Mouse (Mus musculus) adipocyte (in vitro differentiated cells): ENCODE results near the gene Dmac1.
"Not testable (repeated sequence)": the region's sequence is repeated elsewhere in the genome, so short reads cannot be mapped to it uniquely, and the experiment has no call there.

ENCODE experiments used
- DNase-seq: peaks from one replicate; pipeline ENCODE4 v3.0.0-alpha.2; 2016; ENCODE audit warnings: low spot score

Dmac1 gene

DNA sequence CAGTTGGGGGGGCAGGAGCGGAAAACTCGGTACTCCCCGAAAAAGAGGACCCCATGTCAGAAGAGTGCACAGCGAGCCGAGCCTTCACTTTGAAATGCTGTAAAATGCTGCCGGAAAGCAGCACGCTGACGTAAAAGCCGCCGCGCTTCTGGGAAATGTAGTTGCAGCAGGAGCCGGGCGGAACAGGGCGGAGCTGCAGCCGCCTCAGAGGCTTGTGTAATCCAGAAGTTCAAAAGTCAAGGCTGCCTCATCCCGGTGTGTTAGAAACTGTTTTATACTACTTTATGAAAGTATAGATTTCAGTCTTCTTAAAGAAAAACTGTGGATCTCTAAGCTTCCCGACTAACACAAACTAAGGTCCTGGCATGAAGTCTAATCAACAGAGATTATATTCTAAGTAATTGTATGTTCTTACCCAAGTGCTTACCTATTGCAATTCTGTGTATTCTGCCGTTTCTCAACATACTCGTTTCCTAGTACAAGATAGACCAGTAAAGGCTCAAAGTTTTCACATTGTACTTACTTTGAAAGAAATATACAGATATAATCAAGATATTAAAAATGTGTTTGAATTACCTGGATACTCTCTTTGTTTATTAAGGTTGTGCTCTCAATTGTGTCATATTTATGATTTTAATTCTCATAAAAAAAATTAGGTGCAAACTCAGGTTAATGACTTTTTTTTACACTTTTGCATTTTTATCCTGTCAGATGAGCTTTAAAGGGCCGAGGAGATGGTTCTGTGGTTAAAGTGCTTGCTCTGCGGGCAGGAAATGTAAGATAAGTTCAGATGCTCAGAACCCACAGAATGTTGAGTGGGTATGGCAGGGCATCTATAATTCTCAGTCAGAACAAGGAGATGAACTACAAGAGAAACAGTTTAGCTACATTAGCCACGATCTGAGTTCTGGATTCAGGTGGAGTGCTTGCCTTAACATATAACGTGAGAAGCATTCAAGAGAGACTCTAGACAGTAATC, at the start of gene Dmac1:
Dmac1 (minus strand) TSS at position 109 of the 979 bp plus-strand sequence.
- peak; percentile 88 for DNase-seq

DNA sequence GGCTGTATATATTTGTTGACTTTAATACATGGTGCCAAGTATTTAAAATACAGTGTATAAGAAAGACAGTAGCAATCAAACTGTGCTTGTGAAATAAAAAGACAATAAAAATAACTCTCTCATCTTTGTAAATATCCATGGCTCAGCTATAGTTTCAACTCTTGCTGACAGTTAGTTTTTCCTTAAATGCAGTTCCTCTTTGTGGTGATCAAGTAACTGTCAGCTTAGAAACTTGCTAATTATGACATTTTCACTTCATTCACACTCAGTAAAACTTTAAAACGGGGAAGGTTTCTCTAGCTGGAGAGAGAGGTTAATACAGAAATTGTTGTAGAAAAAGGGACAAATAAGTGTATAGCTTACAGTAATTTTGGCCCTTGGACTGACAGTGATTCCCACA, 37.3 kb upstream of the Dmac1 start:
- DNase-seq, result no peak

DNA sequence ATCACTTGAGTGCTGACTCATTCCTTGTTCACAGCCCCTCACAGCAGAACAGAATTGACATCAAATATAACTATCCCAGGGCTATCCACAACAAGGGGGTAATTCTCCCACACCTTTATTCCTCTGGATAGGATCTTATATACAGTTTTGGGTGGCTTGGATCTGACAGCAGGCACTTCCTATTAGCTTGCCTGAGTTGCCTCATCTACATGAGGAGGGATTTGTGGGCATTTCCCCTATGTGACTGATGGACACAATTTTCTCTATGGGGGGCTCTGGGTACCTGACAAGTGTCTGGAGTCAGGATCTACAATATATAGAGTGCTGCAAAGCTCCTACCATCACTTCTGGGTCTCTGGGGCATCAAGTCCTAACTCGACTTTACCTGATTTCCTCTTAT, 36.9 kb upstream of the Dmac1 start:
- DNase-seq, result no peak

DNA sequence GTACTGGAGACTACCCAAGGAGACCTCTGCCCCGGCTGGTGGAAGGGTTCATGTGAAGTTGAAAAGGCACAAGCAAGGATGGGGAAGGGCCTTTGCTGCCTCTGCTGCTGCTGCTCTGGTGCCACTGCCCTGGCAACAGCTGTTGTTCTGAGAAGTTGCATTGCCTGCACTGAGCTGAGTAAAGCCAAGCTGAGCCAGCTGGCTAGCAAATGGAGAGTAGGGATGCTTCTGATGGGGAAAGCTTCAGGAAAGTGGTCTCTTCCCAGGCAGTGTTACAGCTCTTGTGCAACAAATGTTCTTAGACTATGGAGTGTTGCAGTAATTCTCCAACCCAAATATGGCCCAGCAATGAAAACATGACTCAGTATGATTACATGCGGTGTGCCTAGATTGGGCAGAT, 33.8 kb upstream of the Dmac1 start:
- no peak for DNase-seq

DNA sequence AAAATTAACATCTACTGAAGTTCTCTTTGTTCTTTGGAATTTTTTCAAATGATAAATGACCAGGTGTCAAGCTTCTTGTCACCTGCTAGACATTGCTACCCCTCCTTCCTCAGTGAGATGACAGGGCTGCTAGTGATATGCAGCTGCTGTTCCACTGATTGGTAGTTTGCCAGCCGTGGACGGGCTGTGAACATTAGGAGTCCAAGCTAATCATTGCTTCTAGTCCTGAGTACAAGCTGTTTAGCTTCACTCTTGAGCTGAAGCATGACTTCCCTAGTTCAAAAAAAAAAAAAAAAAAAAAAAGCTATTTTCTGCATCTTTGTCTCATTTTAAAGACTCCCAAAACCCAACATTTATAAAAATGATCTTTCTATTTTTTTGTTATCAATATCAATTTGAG, 33.2 kb upstream of the Dmac1 start:
- no peak for DNase-seq

DNA sequence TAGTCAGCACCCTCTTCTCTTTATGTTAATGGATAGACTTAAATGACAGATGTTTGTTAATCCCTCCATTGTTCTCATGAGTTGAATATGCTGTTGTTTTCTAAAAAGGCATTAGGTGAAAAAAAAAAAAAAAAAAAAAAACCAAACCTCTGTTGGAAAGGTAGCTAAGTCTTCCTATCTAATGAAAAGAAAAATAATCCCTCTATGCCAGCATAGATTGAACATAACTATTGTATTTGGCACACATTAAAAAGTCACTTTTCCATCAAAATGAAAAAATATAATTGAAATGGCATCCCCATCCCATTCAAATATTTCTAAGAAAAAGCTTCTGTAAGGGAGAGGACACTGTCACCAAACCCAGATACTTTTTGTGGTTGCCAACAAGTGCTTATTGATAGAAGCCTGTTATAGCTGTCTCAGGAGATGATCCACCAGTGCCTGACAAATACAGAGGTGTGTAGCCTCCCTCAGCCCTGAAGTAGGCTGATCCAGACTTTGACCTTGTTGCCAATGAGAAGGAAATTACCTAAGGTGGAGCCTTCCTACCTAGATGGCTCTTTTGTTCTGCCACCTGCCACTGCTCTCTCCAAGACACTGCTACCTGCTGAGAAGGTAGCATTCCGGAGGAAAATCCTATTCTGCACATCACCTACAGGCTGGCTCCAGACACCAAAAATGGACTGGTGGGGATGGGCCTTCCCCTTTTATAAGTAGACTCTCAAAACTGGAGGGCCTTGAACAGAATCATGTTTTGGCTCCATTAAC, 22.3 kb upstream of the Dmac1 start:
- no peak for DNase-seq

DNA sequence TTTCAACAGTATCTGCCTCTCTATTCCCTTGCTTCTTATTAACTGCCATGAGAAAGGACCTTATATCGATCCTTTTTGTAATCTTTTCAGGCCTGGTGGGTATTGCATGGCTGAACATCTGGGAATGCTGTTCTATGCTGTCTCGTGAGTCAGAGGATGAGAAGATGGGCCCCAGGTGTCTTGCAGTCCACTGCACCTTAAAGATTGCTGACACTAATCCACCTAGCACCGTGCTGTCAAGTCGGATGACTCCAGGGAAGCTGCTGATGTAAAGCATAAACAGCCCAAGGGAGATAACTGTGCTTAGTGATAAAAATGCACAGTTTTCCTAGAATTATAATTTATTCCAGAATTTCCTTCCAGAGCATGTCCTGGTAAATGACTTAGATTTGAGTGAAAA, 14.2 kb upstream of the Dmac1 start:
- DNase-seq, result no peak

DNA sequence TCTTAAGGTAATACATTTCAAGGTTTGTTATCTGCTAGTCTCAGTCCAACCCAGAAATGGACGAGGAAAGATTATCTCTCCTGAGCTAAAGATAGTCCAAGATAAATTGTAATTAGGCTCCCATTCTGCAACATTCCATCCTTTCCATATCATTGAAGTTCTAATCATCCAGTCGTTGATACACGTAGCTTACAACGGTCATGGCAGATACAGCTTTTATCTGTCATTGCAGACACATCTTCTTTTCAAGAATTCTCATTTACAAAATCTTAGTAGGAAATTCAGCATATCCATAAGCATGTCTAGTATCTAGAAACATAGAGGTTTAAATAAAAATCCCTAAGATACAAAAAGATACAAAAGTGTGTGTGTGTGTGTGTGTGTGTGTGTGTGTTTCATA, 13.0 kb upstream of the Dmac1 start:
- DNase-seq, result no peak

DNA sequence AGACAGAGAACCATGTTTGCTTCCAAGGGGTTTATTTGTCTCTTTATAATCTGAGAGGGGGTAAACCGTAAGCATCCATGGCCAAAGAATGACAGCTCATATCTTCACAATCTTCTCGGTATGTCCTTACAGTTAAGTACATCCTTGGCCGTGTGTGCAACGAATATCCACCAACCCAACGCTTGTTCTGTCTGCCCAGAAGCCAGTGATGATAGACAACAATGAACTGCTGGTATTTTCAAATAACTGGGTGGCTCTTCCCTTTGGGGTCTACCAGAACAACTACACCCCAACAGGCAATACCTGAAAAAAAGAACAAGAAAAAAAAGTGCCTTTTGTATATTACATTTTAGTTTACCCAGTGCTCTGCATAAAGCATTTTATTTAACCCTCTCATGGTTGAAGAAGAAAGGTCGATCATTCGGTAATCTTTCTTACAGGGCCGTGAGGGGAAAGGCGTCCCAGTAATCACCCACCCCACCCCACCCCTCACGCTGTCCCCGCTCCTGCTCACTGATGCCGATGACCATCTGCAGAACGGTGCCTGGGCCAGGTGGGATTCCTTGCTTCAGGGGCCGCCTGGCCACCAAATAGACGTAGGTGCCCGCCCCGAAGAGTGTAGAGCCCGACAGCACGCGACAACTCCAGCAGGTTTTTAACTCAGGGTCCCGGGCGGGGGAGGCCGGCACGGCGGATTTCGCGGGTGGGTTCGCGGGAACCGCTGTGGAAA, 473 bp downstream of the Dmac1 start:
- peak; percentile 4 for DNase-seq

DNA sequence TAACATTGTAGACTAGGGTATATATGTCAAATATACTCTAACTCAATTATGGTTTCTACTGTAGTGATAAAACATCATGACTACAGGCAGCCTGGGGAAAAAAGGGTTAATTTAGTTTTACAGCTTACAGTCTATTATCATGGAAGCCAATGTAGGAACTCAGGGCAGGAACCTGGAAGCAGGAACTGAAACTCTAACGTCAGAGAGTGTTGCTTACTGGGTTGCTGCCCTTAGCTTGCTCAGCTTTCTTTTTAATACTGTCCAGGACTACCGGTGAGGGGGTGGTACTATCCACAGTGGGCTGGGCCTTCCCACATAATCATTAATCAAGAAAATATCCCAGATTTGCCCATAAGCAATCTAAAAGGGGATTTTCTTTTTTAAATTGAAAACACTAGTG, 2.4 kb downstream of the Dmac1 start:
- DNase-seq, result no peak

DNA sequence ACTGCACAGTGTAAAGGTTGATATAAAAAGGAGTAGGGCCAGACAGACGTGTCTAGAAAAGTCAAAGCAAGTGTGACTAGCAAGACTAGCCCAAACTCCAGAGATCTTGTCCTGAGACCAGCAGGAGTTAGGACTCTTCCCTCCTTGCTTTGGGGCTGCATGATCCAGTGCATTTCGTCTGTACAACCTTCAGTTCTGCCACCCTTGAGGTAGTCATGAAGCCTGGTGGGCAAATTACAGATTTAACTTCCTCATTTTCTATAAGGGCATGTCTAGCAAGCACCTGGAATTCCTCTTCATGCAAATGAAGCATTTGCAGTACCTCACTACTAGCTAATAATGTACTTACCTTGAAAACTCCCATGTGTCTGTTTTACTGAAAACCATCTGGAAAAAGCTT, 10.2 kb downstream of the Dmac1 start:
- no peak for DNase-seq

DNA sequence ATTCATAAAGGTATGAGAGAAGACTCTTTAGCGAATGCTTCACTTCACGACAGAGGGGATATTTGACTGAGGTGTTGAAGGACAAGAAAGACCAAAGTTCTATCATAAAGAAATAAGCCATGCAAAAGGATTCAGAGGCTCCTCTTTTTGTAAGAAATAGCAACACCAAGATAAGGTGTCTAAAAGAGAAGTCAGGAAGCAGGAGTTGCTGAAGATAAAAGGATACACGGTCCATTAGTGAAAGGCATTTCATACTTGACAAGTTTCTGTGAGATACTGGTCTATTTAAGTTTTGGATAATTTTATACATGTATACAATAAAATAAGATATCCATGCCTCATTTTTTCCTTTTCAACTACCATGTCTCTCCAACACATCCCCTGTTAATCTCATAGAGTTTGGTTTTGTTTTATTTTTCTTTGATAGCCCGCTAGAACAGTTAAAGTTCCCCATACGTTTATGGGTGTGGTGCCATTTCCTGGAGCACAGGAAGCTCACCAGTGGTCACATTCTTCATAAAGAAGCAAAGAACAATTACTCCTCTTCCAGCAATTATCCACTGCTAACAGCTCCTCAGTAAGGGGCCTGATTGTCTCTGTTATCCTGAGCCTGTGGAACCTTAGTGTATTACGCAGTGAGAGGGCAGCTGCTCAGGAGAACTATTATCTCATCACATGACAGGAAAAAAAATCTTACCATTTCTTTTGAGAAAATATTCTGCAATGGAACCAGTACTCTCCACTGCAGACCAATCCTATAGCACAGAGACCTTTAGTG, 11.1 kb downstream of the Dmac1 start:
- DNase-seq, result no peak

DNA sequence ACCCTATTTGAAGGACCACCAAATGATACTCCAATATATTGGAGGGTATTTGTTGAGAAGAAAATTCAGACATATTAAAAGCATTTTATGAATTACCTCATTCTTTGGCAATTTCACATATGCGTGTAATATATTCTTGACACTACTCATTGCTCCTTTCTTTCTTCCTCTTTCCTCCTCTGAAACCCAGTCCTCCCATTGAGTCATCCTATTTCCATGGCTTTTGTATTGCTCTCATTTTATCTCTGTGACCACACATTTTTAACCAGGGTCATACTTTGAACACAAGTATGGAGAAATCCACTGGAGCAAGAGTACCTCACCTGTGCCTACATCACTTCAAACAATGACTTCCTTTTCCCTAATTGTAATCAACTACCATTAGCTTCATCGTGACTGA, 13.9 kb downstream of the Dmac1 start:
- no peak for DNase-seq

DNA sequence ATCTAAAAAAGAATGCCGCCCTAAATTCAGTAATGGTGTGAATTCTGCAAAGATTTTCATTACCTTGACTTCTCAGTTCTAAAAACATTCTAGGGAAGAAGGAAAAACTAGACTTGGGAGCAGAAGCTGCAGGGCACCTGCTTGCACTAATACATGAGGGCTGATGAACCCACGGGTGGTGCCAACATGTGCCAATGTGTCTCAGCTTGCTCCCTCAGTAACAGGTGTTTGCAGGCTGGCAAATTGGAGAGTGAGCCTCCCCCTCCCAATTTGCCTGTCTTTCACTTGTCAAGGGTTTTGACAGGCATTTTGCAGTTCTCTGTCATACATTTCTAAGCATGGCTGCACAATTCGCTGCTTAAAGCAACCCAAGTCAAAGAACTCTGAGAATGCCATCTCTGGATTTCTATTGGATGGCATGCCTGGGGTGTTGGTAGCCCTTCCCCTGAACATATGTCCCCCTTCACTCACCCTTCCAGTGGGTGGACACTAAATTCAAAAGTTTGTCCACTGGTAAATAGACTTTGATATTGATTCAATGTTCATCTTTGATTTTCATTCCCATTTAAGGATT, 14.5 kb downstream of the Dmac1 start:
- no peak for DNase-seq

DNA sequence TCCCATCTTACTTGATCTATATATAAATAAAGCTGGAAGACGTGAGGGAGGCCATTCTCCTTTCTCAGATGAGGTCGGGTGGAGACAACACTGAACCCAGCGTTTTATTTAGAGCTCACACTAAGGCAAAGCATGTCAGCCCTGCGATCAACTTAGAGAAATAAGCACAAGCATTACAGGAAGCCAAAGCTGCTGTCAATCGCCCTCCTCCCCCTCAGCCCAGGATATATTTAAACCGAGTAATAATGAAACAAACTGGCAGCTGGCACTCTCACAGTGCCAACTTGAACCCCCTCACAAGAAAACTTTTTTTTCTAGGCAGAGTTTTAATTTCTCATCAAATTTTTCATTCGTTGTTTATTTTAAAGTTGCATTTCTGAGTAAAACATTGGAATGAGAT, 15.7 kb downstream of the Dmac1 start:
- no peak for DNase-seq

DNA sequence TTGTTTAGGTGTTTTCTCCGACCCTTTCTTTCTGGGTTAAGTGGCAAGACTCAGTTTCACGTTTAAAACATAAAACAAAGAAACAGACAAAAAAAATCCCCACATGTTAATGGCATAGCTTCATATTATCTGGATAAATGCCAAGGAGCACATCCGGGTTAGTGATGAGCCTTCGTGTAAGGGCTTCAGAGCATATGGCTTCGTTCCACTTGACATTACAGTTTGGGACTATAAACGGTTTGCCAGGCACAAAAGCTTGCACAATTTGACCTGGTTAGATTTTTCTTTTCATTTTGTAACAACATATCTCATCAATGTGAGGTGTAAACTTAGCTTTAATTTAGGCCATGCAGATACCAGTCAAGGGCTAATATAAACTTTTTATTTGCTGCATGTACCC, 17.9 kb downstream of the Dmac1 start:
- DNase-seq, result no peak

DNA sequence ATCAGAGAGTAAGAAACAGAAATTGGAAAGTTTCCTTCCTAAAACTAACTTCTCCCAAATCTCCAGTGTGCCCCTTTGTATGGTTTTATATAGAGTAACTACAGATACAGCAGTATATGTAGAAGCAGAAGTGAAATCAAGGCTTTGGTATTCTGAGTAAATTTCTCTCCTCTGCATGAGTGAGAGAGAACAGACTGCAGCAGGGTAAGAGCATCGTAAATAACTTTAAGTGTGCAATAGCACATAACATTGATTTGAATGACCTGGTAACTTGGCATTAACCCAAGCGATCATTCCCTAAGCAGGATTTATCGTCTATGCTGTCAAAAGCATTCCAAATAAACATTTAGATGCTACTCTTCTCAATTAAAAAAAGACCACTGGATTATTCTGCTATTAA, 18.7 kb downstream of the Dmac1 start:
- DNase-seq, result no peak

DNA sequence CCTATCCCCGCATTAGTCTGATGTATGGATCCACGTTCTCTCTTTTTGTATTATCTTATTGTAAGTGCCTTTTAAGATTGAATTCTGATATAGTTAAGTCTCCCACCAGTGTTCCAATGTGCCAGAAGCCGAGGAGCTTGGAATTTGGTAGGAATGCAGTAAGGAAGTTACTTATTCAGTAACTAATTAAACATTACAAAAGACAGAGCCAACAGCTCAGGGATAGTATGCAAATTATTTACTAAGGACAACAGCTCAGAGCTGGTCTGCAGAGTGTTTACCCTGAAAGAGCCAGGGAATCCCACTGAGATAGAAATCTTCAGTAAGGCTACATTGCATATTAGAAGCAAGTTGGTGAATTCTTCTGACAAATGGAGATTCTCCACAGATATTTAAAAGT, 43.5 kb downstream of the Dmac1 start:
- not testable (repeated sequence) for DNase-seq
